ENCODE assay signal across 8 mouse cellular contexts in genomic region chr11:98863028-98863750, GRCm38 (mm10). TPM values are rescaled to one million over a fixed set of nuclear protein-coding genes. Genes with fewer than 3 reads are reported as not detected.
DNase-seq lines count a peak whose midpoint lies in the region; ATAC-seq and TF ChIP-seq lines count a peak whose summit lies in the region.

TSS of gene Wipf2 (plus strand) at chr11:98863638.

- no peaks in the 10 kb centered on the region for H3K27me3 ChIP-seq in ES-Bruce4 (ENCODE audit: control insufficient read depth, insufficient read depth, low read length, poor library complexity, severe bottlenecking)
- H3K27me3 ChIP-seq in forebrain, embryonic 14.5 days (replicated peaks; ENCODE audit: control insufficient read depth, insufficient read depth, low read length): no peaks in the 10 kb centered on the region

- H3K4me1 ChIP-seq in ES-Bruce4 (ENCODE audit: control insufficient read depth, insufficient read depth, low read length): peaks cover 2% of the 10 kb centered on the region
- peaks cover 8% of the 10 kb centered on the region for H3K4me1 ChIP-seq in forebrain, embryonic 14.5 days (ENCODE audit: control insufficient read depth, insufficient read depth, low read length)
- H3K4me1 ChIP-seq in lung, adult 2 months (ENCODE audit: control insufficient read depth, insufficient read depth, low read length): no peaks in the 10 kb centered on the region; the same call in 1 of the 2 replicates

- peak; percentile 46 for TF ChIP-seq CTCF in ES-Bruce4 (IDR thresholded peaks at IDR 0.05; ENCODE audit: low read depth, low read length)
- peak; percentile 33 for TF ChIP-seq CTCF in lung, adult 2 months (IDR thresholded peaks at IDR 0.05; ENCODE audit: insufficient read depth, low read length)

- TF ChIP-seq EP300 in ES-Bruce4 (IDR thresholded peaks at IDR 0.05; ENCODE audit: insufficient read depth, low read depth, low read length): no peak

- peak; percentile 58 for TF ChIP-seq POLR2A in ES-Bruce4 (IDR thresholded peaks at IDR 0.05; ENCODE audit: insufficient read depth, low read length)
- TF ChIP-seq POLR2A in lung, adult 2 months (IDR thresholded peaks at IDR 0.05; ENCODE audit: borderline replicate concordance, extremely low read depth, low read depth, low read length): peak; percentile 52; the same call in 1 of the 2 replicates

- H3K27ac ChIP-seq in ES-Bruce4 (ENCODE audit: insufficient read depth, low read length): peak within 1 kb of the TSS; percentile 82
- peak within 1 kb of the TSS; percentile 93 for H3K27ac ChIP-seq in forebrain, embryonic 14.5 days (ENCODE audit: low read depth, low read length)

- H3K9me3 ChIP-seq in ES-Bruce4 (replicated peaks; ENCODE audit: control insufficient read depth, insufficient read depth, low read length, poor library complexity, severe bottlenecking): no peaks in the 10 kb centered on the region
- no peaks in the 10 kb centered on the region for H3K9me3 ChIP-seq in forebrain, embryonic 14.5 days (replicated peaks; ENCODE audit: control insufficient read depth, low read length)

- peak; percentile 98 for DNase-seq in forebrain, embryonic 14.5 days (ENCODE audit: low spot score)
- peak; percentile 92 for DNase-seq in heart, postnatal 25 days (ENCODE audit: low spot score)
- peak; percentile 94 to 97 for DNase-seq in layer of hippocampus, adult 18-20 months (ENCODE audit: low spot score in 2 of 2)
- peak; percentile 93 for DNase-seq in lung, adult 2 months
- DNase-seq in thymus, adult 18-20 months: peak; percentile 89 to 91

- intact Hi-C loops in heart, postnatal 25 days (cut with DNase I): loop anchor here (5.0 kb wide), 1 partner anchor 109 kb away; no protein-coding TSS in a partner anchor

- peak within 1 kb of the TSS; percentile 75 for H3K9ac ChIP-seq in ES-Bruce4 (ENCODE audit: low read depth, poor library complexity, severe bottlenecking)
- peak within 1 kb of the TSS; percentile 72 for H3K9ac ChIP-seq in forebrain, embryonic 14.5 days (ENCODE audit: low read length)

- H3K36me3 ChIP-seq in ES-Bruce4 (ENCODE audit: control insufficient read depth, insufficient read depth, low read length, poor library complexity, severe bottlenecking): peaks cover 5% of the 10 kb centered on the region
- peaks cover 18% of the 10 kb centered on the region; the same call in 1 of the 2 replicates for H3K36me3 ChIP-seq in forebrain, embryonic 14.5 days (ENCODE audit: control insufficient read depth, insufficient read depth, low read length)

- peak within 1 kb of the TSS; percentile 68 for H3K4me3 ChIP-seq in ES-Bruce4 (ENCODE audit: low read depth, low read length)
- peak within 1 kb of the TSS; percentile 62 for H3K4me3 ChIP-seq in forebrain, embryonic 14.5 days (ENCODE audit: low read depth, low read length)
- peak within 1 kb of the TSS; percentile 91 for H3K4me3 ChIP-seq in lung, adult 2 months (replicated peaks; ENCODE audit: extremely low read depth, low read depth, low read length)

- 8% methylated on average over 38 of the region's 41 CpGs for WGBS in forebrain, embryonic 14.5 days
- WGBS in lung, adult 2 months: 6% methylated on average over 41 of the region's 41 CpGs

- peak; percentile 78; the same call in 1 of the 2 replicates for ATAC-seq in cerebellum, adult (ENCODE audit: insufficient number of reproducible peaks, low FRiP score, low TSS enrichment)
- peak; percentile 92 for ATAC-seq in forebrain, embryonic 14.5 days
- ATAC-seq in neutrophil, adult 5-6 weeks (ENCODE audit: extremely low read depth, insufficient number of reproducible peaks, low FRiP score, poor library complexity, severe bottlenecking): peak; percentile 95

- peak within 1 kb of the TSS; percentile 67 for H3K4me2 ChIP-seq in forebrain, embryonic 14.5 days (ENCODE audit: low read length)

RNA-seq across cellular contexts. Expression of gene Wipf2, which starts in this region (rescaled TPM):
- 36.5 and 40.3 TPM in 2 replicates for polyA plus RNA-seq in ES-Bruce4 (2011; ENCODE audit: insufficient read depth, insufficient read length, low read depth, missing spikeins)
- 3.3 and 3.7 TPM in 2 replicates for polyA plus RNA-seq in forebrain, embryonic 14.5 days (2014; fragmentation: Nextera tagmentation; extraction: Ambion mirVana)
- 10 to 100 TPM in 1 of 2 experiments, 1 to 10 TPM in 1; 7.8 to 11.2 TPM for total RNA-seq in heart, postnatal 25 days (2021)
- total RNA-seq in layer of hippocampus, adult 18-20 months (2021): 10 to 100 TPM; 75.9 to 80.7 TPM
- polyA plus RNA-seq in lung, adult 2 months (2012; rRNA removed): 10.1 and 14.0 TPM in 2 replicates
- 13.4 and 16.2 TPM in 2 replicates for total RNA-seq in neutrophil, adult 5-6 weeks (2017)

Comparison
In these comparisons a context has a peak if more than half of its experiments do, and no peak if none do; other contexts are left out.
1. Peak in every context shown above with its lines: DNase-seq, ATAC-seq, H3K4me3 ChIP-seq and H3K27ac ChIP-seq.